Mouse (Mus musculus): ENCODE data around the gene Src.

Src gene

GRCm38 (mm10) chr2:157412497-157412896 is 5.7 kb upstream of the Src start:
- DNase-seq (ENCODE audit: low read depth in 2 of 2, low spot score in 2 of 2) = no peak

GRCm38 (mm10) chr2:157417229-157417628 is 1.0 kb upstream of the Src start:
- no peak for DNase-seq (ENCODE audit: low read depth in 2 of 2, low spot score in 2 of 2)

- no peak for DNase-seq (ENCODE audit: low read depth in 2 of 2, low spot score in 2 of 2)
These were observed 396 bp downstream of the Src start for GRCm38 (mm10) chr2:157418609-157419071.

GRCm38 (mm10) chr2:157419506-157419905 is 1.3 kb downstream of the Src start:
- no peak for DNase-seq (ENCODE audit: low read depth in 2 of 2, low spot score in 2 of 2)

- DNase-seq (ENCODE audit: low read depth in 2 of 2, low spot score in 2 of 2) = no peak
These were observed 2.2 kb downstream of the Src start for GRCm38 (mm10) chr2:157420404-157420803.

GRCm38 (mm10) chr2:157422062-157422655 is 3.9 kb downstream of the Src start:
- no peak for DNase-seq (ENCODE audit: low read depth in 2 of 2, low spot score in 2 of 2)

GRCm38 (mm10) chr2:157422854-157423705 is 4.8 kb downstream of the Src start:
- no peak for DNase-seq (ENCODE audit: low read depth in 2 of 2, low spot score in 2 of 2)

GRCm38 (mm10) chr2:157423706-157424125 is 5.5 kb downstream of the Src start:
- DNase-seq (ENCODE audit: low read depth in 2 of 2, low spot score in 2 of 2) = no peak

- DNase-seq (ENCODE audit: low read depth in 2 of 2, low spot score in 2 of 2) = no peak
These were observed 6.1 kb downstream of the Src start for GRCm38 (mm10) chr2:157424126-157424903.

GRCm38 (mm10) chr2:157424904-157425642 is 6.8 kb downstream of the Src start:
- DNase-seq (ENCODE audit: low read depth in 2 of 2, low spot score in 2 of 2) = no peak

GRCm38 (mm10) chr2:157425643-157425988 is 7.4 kb downstream of the Src start:
- no peak for DNase-seq (ENCODE audit: low read depth in 2 of 2, low spot score in 2 of 2)

GRCm38 (mm10) chr2:157426171-157426570 is 7.9 kb downstream of the Src start:
- no peak for DNase-seq (ENCODE audit: low read depth in 2 of 2, low spot score in 2 of 2)

GRCm38 (mm10) chr2:157427164-157427563 is 8.9 kb downstream of the Src start:
- no peak for DNase-seq (ENCODE audit: low read depth in 2 of 2, low spot score in 2 of 2)

GRCm38 (mm10) chr2:157428351-157429139 is 10.3 kb downstream of the Src start:
- no peak for DNase-seq (ENCODE audit: low read depth in 2 of 2, low spot score in 2 of 2)

GRCm38 (mm10) chr2:157429735-157430134 is 11.5 kb downstream of the Src start:
- DNase-seq (ENCODE audit: low read depth in 2 of 2, low spot score in 2 of 2) = no peak

- no peak for DNase-seq (ENCODE audit: low read depth in 2 of 2, low spot score in 2 of 2)
These were observed 12.6 kb downstream of the Src start for GRCm38 (mm10) chr2:157430667-157431429.

- no peak for DNase-seq (ENCODE audit: low read depth in 2 of 2, low spot score in 2 of 2)
These were observed 13.7 kb downstream of the Src start for GRCm38 (mm10) chr2:157431912-157432311.

GRCm38 (mm10) chr2:157432476-157432875 is 14.2 kb downstream of the Src start:
- DNase-seq (ENCODE audit: low read depth in 2 of 2, low spot score in 2 of 2) = no peak

GRCm38 (mm10) chr2:157434041-157434440 is 15.8 kb downstream of the Src start:
- DNase-seq (ENCODE audit: low read depth in 2 of 2, low spot score in 2 of 2) = no peak

GRCm38 (mm10) chr2:157434497-157434896 is 16.3 kb downstream of the Src start:
- DNase-seq (ENCODE audit: low read depth in 2 of 2, low spot score in 2 of 2) = no peak

All from CD8-positive naive resting alpha-beta T cell, adult 2 months (primary cell).